Mouse (Mus musculus): ENCODE results near the gene Cct3.
A peak's percentile ranks its signal among the peaks of the same experiment; 100 is the strongest.
"Not testable (repeated sequence)": the region's sequence is repeated elsewhere in the genome, so short reads cannot be mapped to it uniquely, and the experiment has no call there.

The Cct3 gene

DNA sequence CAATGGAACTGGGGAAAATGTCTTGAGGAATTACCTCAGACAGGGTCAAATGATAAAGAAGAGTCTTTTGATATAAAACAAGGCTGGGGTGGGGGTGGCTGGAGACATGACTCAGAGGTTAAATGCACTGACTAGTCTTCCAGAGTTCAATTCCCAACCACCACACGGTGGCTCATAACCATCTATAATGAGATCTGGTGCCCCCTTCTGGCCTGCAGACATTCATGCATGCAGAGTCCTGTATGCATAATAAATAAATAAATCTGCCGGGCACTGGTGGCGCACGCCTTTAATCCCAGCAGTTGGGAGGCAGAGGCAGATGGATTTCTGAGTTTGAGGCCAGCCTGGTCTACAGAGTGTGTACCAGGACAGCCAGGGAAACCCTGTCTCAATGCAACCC, 4.9 kb upstream of the Cct3 start:
- peak; percentile 13 for DNase-seq (ENCODE audit: low read depth)

DNA sequence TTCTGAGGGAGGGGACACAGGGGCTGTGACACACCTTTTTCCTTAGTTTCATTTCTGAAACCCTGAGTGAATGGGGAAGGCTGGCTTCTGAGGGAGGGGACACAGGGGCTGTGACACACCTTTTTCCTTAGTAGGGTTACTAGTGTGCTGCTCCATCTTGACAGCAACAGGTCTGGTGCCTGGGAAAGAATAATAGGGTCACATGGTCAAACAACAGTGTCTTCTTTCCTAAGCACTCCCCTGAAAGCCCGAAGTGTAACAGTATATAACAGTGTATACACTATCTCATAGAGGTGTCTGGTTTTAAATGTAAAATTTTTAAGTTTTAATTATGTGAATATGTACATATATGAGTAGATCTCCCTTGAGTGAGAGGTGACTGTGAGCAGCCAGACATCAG, 1.6 kb upstream of the Cct3 start:
- DNase-seq (ENCODE audit: low read depth), result not testable (repeated sequence)

DNA sequence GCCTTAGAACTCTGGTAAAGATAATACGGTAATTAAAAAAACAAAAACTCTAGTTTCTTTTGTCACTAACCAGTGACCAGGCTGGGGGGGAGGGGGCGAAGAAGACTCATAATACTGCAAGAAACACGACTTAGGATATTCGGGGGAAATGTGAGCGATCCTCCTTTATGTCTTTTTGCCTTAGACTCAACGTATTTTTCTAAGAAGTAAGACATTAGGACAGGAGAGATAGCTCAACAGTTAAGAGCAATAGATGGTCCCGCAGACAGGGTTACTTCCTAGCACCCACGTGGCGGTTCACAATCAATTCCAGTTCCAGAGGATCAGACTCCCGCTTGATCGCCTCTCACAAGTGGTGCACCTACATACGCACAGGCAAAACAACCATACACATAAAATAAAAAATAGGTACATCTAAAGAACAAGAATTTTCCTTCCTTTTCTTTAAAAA, 781 bp upstream of the Cct3 start:
- DNase-seq (ENCODE audit: low read depth), result no peak

DNA sequence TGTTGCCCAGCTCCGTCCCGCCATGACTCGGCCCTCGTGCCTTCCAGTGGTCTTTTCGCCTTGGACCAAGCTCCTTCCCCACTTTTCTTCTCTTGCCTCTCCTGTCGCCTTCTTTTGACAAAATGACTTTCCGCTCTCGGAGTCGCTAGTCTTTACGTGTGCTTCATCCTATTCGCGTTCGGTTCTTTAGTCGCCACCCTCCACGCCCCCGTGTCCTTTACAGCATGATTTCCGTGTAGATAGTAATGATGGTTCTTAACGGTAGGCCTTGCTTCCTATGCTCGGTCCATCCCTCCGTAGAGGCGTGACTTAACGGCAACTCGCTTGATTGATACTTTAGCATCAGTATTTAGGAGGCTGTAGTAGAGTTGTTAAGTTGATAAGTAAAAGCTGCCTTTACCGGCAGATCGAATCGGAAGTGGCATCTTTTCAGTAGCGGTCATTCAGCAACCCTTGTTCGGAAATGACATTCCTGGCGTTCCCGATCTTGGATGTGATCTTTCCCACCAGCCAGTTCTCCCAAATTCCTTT, 470 bp downstream of the Cct3 start:
- no peak for DNase-seq (ENCODE audit: low read depth)

DNA sequence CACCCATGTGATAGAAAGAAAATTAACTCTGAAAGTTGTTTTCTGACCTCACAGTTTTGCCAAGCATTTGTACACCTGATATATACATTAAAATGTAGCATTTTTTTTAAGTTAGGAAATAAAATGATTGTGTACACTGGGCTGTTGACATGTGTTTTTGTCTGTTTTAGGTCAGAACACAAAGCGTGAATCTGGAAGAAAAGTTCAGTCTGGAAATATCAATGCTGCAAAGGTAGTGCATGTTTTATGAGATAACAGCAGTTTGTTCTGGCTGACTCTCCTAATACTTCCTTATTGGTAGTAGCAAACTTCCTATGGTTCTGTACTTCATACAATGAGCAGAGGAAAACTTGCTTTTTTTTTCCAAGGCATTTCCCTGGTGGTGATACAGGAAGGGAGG, 2.3 kb downstream of the Cct3 start:
- DNase-seq (ENCODE audit: low read depth), result no peak

DNA sequence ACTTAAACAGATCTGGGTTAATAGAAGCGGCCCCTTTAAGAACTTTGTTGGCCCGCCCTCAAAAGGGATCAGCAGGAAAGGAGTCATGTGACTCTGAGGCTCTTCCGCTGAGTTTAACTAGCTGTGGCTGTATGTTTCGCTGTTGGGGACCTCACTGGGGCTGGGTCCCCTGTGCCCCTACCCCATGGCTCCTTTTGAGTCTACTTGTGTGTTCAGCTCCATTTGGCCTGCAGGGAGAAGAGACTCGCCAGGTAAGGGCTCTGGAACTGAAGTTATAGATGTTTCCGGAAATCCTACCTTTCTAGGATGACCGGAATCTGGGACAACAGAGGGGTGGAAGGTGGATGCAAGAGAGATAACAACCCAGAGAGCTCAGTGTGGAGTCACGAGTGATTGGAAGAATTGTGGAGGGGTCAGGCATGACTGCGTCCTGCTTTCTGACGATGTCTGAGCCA, 28.1 kb downstream of the Cct3 start, which contains the start of gene Glmp:
Gene Glmp (plus strand): TSS at position 73 of the 455 bp plus-strand sequence.
- DNase-seq (ENCODE audit: low read depth), result peak; percentile 26

DNA sequence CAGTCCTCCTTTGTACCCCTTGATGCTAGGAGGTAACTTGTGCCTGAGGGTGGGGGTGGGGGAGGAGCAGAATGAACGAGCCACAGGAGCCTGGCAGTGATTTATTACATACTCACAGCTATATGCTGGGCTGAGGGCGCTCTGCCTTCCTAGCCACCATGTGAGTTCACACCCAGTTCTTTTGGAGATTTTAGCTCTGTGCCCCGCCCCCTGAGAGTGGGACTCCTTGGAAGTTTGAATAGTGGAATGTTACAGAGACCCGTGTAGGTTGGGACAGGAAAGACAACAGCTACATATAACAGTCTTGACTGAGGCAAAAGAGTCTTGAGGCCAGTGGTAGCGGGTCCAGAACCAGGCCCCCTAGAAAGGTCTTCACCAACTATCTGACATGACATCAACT, 32.0 kb downstream of the Cct3 start:
- DNase-seq (ENCODE audit: low read depth), result no peak

DNA sequence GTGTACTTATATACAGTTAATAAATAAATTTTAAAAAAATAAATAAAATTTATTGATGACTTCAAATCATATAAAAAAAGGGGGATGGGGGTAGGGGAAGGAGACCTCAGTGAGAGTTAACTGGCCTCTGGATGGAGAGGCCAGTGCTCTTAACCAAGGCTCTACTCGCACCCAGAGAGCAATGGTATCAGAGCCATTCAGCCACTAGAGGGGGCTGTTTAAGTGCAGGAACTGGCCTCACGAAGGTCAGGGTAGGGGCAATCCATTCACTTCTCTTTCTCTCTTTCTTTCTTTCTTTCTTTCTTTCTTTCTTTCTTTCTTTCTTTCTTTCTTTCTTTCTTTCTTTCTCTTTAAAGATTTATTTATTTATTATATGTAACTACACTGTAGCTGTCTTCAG, 34.4 kb downstream of the Cct3 start:
- DNase-seq (ENCODE audit: low read depth), result no peak

DNA sequence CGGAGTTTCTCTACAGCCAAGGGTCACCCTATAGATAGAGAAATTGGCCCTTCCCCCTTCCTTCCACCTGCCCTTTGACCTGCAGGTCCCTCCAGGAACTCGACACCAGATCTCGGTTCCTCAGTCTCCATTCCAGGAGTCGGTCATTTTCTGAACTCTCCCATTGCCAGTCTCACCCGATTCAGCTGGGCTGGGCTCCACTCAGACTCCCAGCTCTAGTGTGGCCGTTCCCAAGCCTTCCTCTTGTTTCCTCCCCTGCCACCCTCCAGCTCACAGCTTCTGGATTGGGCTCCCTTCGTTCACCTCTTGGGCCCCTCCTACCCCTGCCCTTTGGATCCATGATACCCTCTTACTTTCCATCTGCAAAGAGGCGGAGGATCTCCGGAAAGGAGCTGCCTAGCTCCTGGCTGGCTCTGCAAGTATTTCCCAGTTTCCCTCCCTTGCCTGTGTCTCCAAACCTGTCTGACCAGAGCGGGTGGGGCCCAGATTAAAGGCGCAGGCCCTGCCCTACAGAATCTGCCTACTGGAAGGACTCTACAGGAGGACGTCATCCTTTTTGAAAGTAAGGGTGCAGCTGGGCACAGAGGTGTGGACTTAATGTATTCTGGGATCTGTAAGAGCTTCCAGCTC, 37.2 kb downstream of the Cct3 start:
- DNase-seq (ENCODE audit: low read depth), result no peak

DNA sequence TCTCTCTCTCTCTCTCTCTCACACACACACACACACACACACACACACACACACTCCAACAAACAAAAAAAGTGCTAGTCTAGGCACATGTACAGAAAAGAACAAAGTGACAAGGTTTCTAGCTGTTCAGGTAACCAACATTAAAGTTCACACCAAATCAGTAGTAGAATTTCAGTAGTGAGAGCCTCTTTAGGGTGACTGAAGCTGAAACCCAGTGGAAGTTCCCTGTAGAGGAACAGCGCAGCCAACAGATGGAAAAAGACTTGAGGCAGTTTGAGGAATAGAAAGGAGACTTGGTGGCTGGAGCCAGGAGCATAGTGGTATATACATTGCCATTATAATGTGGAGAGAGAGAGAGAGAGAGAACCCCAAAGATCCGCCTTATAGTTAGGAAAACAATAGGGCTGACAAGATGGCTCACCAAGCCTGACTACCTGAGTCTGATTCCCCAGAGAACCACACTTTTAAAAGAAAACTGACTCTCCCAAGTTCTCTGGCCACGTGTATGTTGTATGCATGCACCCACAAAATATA, 38.1 kb downstream of the Cct3 start:
- no peak for DNase-seq (ENCODE audit: low read depth)

DNA sequence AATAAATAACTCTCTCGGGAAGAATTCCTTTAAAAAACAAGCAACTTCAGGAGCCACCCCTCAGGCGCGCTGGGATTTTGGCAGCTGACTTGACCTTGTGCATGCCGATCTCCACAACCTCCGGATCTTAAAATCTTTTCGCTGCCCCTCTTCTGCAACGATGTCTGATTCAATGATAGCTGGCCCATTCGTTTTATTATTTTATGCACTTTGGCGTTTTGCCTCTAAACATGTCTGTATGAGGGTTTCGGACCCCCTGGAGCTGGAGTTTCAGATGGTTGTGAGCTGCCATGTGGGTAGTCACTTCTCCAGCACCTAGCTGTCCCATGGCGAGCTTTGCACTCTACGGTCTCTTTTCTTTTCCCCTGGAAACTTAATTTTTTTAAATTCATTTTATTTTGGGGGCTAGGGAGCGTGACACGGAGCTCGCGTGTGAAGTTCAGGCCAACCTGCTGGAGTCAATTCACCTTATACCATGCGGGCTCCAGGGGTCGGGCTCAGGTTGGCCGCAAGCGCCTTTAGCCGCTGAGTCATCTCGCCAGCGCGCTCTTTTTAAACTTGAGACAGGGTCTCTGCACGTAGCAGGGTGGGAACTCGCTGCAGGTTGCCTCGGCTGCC, 38.6 kb downstream of the Cct3 start:
- no peak for DNase-seq (ENCODE audit: low read depth)

DNA sequence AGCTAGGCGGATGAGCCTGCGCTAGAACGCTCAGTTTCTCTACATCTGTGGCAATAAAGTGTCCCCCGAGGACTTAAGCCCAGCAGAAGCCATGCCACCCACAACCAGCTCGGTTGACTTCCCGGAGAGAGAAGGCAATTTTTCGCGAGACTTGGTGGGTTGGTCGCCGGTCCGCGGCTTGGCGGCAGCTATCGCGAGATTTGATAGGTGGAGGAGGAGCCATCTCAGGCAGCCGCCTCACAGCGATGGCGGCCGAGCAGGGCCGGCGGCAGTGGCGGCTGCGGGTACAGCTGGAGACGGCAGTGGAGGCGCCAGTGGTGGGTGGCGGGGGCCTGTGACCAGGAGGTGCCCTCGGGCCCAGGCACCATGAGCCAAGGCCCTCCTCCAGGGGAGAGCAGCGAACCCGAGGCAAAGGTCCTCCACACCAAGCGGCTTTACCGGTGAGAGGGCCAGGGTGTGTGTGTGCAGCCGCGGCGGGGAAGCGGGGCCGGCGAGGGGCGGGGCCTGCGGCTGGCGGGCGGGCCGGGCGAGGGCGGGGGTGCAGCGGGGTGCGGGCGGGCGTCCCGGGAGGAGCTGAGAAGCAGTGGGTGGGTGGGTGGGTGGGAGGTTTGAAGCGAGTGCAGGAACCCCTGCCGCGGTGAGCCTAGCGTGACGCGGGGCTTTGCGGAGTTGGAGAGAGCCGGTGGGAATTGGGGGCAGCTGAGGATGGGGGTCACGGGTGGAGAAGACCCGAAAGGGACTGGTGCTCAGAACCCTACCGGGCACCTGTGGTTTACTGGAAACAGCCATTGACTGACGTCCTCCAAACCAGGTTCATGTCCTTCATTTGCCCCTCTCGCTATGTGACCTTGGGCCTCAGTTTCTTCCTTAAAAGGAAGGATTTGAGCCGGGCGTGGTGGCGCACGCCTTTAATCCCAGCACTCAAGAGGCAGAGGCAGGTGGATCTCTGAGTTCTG, 39.4 kb downstream of the Cct3 start, which contains the start of the genes Tmem79 and Smg5:
Gene Tmem79 (minus strand): TSS at position 91 of the 956 bp plus-strand sequence.
Gene Smg5 (plus strand): TSS at position 203 of the 956 bp plus-strand sequence.
- DNase-seq (ENCODE audit: low read depth), result peak; percentile 93

DNA sequence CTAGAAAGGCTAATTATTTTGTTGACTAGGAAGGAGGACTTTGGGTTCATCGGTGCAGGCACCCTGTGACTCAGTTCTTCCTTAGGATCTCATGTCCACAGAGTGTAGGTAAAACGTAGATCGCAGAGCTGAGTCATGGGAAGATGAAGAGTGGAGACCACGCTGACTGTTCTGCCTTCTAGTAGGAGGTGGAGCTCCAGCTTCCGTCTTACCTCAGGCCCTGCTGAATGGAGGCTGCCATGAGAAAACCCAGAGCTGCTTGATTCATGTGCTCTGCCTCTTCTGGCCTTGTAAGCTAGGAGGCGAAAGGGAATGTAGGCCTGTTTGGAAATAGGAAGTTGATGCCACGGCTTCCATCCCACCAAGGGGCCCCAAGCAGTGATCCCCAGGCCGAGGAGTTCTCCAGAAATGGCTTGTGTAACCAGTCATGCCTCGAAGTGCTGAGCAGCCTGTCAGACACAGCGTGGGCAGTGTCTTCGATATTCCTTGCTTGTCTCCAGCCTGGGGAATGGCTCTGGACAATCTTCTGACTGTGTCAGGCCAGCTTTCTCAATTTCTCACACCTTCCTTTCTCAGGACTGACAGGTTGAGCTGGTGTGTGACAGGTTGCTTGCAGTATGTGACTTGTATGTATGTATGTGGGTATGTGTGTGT, 40.6 kb downstream of the Cct3 start:
- no peak for DNase-seq (ENCODE audit: low read depth)

DNA sequence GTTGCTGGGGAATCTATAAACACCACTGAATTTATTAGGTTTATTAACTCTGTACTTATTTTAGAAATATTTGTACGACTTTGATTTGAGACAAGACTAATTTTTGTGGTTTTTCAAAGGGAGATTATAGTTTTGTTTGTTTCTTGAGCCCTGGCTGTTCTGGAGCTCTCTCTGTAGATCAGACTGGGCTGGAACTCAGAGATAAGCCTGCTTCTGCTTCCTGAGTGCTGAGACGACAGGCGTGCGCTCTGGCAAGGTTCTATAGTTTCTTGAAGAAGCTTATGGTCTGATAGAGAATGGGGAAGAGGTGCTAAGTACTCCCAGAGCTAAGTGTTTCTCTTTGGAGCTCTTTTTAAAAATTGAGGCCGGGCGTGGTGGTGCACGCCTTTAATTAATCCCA, 41.4 kb downstream of the Cct3 start:
- no peak for DNase-seq (ENCODE audit: low read depth)

DNA sequence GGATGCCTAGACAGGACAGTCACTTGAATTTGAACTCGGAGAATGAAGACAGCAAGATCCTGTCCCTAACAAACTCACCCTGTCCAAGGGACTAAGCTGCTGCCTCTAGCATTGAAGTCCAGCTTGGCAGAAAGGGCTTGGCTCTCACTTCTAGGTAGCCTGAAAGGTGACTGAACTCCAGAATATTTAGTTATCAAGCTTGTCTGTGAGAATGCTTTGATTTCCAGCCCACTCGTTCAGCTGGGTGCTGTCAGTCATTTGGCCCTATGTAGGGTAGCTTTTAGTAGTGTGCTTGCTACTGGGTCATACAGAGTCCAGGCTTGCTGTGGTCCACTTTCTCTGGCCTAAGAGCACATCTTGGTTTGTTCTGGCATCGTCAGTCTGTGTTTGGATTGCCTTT, 42.1 kb downstream of the Cct3 start:
- DNase-seq (ENCODE audit: low read depth), result no peak

DNA sequence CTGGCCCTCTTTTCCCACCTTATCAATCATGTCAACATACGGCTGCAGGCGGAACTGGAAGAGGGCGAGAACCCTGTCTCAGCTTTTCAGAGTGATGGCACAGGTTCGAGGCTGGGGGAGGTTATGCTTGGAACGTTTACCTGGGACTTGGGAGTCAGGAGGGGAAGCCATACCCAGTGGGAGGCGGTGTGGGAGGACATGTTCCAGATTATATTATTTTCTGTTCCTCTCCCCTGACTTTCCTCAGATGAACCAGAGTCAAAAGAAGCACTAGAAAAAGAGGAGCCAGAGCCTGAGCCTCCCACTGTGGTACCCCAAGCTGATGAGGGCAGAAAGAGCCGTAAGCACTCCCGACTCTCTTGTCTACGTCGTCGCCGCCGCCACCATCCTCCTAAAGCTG, 53.8 kb downstream of the Cct3 start:
- no peak for DNase-seq (ENCODE audit: low read depth)

DNA sequence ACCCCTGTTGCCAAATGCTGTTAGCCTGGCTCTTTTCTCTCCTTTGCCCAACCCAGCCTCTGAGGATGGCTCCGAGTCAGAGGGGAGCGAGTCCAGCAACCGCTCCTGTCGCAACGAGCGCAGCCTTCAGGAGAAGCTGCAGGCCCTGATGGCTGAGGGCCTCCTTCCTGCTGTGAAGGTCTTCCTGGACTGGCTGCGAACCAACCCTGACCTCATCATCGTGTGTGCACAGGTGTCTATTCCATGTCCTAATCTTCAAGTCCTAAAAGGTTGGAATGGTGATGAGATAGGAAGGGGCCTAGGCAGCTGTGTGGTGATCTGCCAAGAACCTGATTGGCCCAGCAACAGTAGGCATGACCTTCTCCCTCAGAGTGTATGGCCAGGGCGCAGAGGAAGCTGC, 56.0 kb downstream of the Cct3 start:
- no peak for DNase-seq (ENCODE audit: low read depth)

DNA sequence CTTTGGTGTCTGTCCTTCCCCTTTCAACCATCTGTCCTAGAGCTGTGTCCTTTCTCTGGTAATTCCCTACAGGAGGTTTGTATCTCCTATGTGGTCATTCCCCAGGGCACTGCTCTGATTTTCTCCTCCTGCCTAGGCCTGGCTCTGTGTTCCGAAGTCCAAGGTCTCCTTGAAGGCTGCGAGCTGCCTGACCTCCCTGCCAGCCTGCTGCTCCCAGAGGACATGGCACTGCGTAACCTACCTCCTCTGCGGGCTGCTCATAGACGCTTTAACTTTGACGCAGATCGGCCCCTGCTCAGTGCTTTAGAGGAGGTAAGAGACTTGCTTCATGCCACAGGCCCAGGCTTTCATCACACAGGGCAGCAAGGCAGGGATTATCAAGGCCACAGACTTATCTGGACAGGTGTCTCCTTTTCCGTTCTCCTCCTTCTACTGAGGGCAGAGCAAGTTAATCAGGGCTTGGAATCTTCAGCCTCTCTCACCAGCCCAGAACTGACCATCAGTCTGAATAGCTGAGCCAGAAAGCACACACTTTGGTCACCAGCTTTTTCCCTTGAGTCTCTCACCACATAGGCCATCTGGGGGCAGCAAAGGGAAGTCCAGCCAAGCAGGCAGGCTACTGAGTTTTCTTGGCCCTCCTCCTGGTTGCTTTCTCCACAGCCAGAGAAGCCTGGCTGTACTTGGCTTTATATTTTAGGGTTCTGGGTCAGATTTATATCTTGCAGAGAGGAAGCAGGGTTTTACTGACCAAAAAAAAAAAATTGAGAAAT, 57.7 kb downstream of the Cct3 start:
- DNase-seq (ENCODE audit: low read depth), result no peak

DNA sequence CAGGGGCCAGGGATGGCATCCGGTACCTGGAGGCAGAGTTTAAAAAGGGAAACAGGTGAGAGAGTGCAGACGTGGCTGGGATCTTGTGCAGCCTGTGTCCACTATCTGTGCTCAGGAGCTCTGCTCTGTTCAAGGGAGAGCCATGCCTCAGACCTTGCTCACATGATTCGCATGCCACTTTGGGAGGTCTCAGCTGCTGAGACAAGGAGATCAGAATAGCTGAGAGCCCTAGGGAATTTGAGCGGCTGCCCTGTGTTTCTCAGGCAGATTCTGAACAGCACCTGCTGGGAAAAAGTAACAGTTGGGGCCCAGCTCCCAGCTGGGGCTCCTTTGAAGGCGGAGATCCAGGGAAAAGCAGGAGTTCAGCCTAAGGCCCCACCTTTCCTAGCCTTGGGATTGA, 62.7 kb downstream of the Cct3 start:
- no peak for DNase-seq (ENCODE audit: low read depth)

DNA sequence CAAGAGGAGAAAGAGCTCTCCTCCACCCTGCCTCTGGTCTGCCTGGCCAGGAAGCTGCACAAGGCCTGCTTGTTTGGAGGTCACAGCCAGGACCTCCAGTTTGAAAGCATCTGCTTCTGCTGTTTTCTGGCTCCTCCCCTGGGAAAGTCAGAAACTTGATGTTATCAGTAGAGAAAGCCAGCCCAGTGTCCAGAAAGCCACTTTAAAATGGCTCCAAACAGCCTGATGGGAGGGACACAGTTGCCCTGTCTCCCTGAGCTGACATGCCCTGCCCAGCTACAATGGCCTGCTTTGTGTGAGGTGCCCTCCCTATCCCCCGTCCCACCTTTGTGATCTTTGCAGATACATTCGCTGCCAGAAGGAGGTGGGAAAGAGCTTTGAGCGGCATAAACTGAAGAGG, 63.1 kb downstream of the Cct3 start:
- DNase-seq (ENCODE audit: low read depth), result no peak

DNA sequence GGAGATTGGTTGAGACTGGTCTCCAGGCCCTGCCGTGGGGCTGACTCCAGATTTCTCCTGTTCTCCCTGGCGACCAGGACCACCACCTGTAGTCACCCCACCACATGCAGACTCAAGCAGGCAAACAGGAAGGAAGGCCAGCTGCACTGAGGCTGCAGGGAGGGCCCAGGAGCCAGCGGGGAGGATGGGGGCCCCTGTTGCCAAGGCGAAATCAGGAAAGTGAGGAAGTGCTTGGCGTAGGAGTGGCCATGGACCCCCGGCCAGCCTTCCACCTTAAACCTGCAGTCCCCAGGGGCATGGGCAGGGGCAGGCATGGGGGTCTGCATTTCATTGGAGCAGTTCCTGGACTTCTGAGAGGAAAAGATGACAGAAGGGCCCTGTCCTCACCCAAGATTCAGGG, 64.2 kb downstream of the Cct3 start:
- no peak for DNase-seq (ENCODE audit: low read depth)
